ENCODE assay signal across 18 mouse cellular contexts in genomic region chr7:113216152-113216551, GRCm38 (mm10). TPM values are rescaled to one million over a fixed set of nuclear protein-coding genes. Genes with fewer than 3 reads are reported as not detected.
DNase-seq lines count a peak whose midpoint lies in the region; ATAC-seq and TF ChIP-seq lines count a peak whose summit lies in the region.
"Had no signal": no experiment of that assay in that cellular context is flagged by ENCODE, and none has a peak within 500 bp of the region (broad histone marks: within the 10 kb centered on the region; RNA-seq: fewer than 3 reads in every experiment).

No protein-coding gene starts in this region.

- TF ChIP-seq POLR2A in heart, adult 2 months (IDR thresholded peaks at IDR 0.05; ENCODE audit: insufficient read depth, low read depth, low read length), result no peak

- no peak for ATAC-seq in forebrain, embryonic 13.5 days
- ATAC-seq in inflammation-experienced regulatory T-cells, adult 6 months, result no peak
- ATAC-seq: forebrain, embryonic 14.5 days; intestine, postnatal 0 days; midbrain, embryonic 13.5 days had no signal

- H3K4me1 ChIP-seq in heart, adult 2 months (ENCODE audit: control insufficient read depth, insufficient read depth, low read length), result peaks cover 8% of the 10 kb centered on the region
- H3K4me1 ChIP-seq in forebrain, embryonic 13.5 days, result peaks cover 26% of the 10 kb centered on the region
- H3K4me1 ChIP-seq: limb, embryonic 12.5 days had no signal

- peak overlapping the region; percentile 24; the same call in 1 of the 2 replicates for H3K27ac ChIP-seq in heart, adult 2 months
- H3K27ac ChIP-seq in forebrain, embryonic 13.5 days, result no peak overlapping the region
- H3K27ac ChIP-seq: hindbrain, embryonic 12.5 days; kidney, postnatal 0 days; limb, embryonic 12.5 days; liver, embryonic 14.5 days; midbrain, embryonic 13.5 days had no signal

- H3K4me3 ChIP-seq in heart, adult 2 months, result no peak overlapping the region
- no peak overlapping the region for H3K4me3 ChIP-seq in forebrain, embryonic 13.5 days
- H3K4me3 ChIP-seq: hindbrain, embryonic 12.5 days; limb, embryonic 12.5 days; midbrain, embryonic 13.5 days had no signal

- no peak for TF ChIP-seq EP300 in heart, adult 2 months (IDR thresholded peaks at IDR 0.05; ENCODE audit: insufficient read depth, low read depth, low read length)

- peak; percentile 53 to 75 for DNase-seq in adrenal gland, adult (ENCODE audit: inconsistent age in 2 of 2, low spot score in 1 of 2)
- DNase-seq in adrenal gland, adult 8-10 months, result no peak
- peak in 1 of 2 experiments; percentile 30 for DNase-seq in heart, adult 2 months
- DNase-seq in heart, adult 8-10 months (ENCODE audit: low spot score), result no peak
- peak; percentile 39 to 57 for DNase-seq in right cerebral cortex, postnatal 10 days (ENCODE audit: low spot score in 2 of 2)
- no peak for DNase-seq in right cerebral cortex, postnatal 25 days
- DNase-seq: cerebellum, adult 9-11 months; embryo, embryonic 11 days; thymus, adult 2 months had no signal

- H3K27me3 ChIP-seq in heart, adult 2 months (ENCODE audit: control insufficient read depth, insufficient read depth, low read length), result no peaks in the 10 kb centered on the region
- peaks cover 12% of the 10 kb centered on the region for H3K27me3 ChIP-seq in forebrain, embryonic 13.5 days

- H3K9me3 ChIP-seq in forebrain, embryonic 13.5 days (replicated peaks), result no peaks in the 10 kb centered on the region
- H3K9me3 ChIP-seq: hindbrain, embryonic 12.5 days; limb, embryonic 12.5 days; midbrain, embryonic 13.5 days had no signal

- peaks cover 4% of the 10 kb centered on the region for H3K79me2 ChIP-seq in heart, adult 2 months (replicated peaks; ENCODE audit: control insufficient read depth, insufficient read depth, low read length)

- 33% methylated on average over 8 of the region's 8 CpGs for WGBS in heart, adult 2 months
- WGBS in forebrain, embryonic 13.5 days, result 72% methylated on average over 8 of the region's 8 CpGs

- TF ChIP-seq CTCF in heart, adult 2 months (IDR thresholded peaks at IDR 0.05), result no peak

- H3K36me3 ChIP-seq in heart, adult 2 months (ENCODE audit: control insufficient read depth, insufficient read depth, low read length), result no peaks in the 10 kb centered on the region
- no peaks in the 10 kb centered on the region for H3K36me3 ChIP-seq in forebrain, embryonic 13.5 days (ENCODE audit: poor library complexity, severe bottlenecking)
- H3K36me3 ChIP-seq: hindbrain, embryonic 12.5 days; limb, embryonic 12.5 days; midbrain, embryonic 13.5 days had no signal

- H3K4me2 ChIP-seq in forebrain, embryonic 13.5 days, result no peak overlapping the region
- H3K4me2 ChIP-seq: hindbrain, embryonic 12.5 days; limb, embryonic 12.5 days; midbrain, embryonic 13.5 days had no signal

- intact Hi-C loops in heart, adult 2 months (cut with DNase I), result no loop called here

- no peak overlapping the region for H3K9ac ChIP-seq in heart, adult 2 months (ENCODE audit: low read depth, low read length)
- no peak overlapping the region for H3K9ac ChIP-seq in forebrain, embryonic 13.5 days
- H3K9ac ChIP-seq: hindbrain, embryonic 12.5 days; limb, embryonic 12.5 days; liver, embryonic 14.5 days; midbrain, embryonic 13.5 days had no signal

RNA-seq across cellular contexts. Expression of gene Arntl, which starts 8.9 kb away (rescaled TPM):
- 10 to 100 TPM in 3 of 4 experiments, 1 to 10 TPM in 1; 9.9 to 16.1 (median 11.2) TPM for total RNA-seq in adrenal gland, adult 8-10 months (2022)
- 10 to 100 TPM in 1 of 2 experiments, 1 to 10 TPM in 1; 7.2 to 26.7 TPM for total RNA-seq in heart, adult 2 months (2021)
- 6.6 and 17.1 TPM in 2 replicates for polyA plus RNA-seq in heart, adult 2 months (2012; rRNA removed)
- total RNA-seq in heart, adult 8-10 months (2022), result 1 to 10 TPM; 2.6 to 8.9 (median 3.5) TPM
- polyA plus RNA-seq in forebrain, embryonic 13.5 days (2015; fragmentation: Nextera tagmentation; extraction: Ambion mirVana), result 9.5 and 10.1 TPM in 2 replicates
- polyA plus RNA-seq in inflammation-experienced regulatory T-cells, adult 6 months (2017; shearing (Covaris generic)), result 10 to 100 TPM; 20.7 to 36.9 (median 30.1) TPM

Comparison
In these comparisons a context has a peak if more than half of its experiments do, and no peak if none do; other contexts are left out.
1. DNase-seq: peak in adrenal gland, adult (2 of 2) and right cerebral cortex, postnatal 10 days (2 of 2); none in adrenal gland, adult 8-10 months (single experiment), heart, adult 8-10 months (single experiment) and right cerebral cortex, postnatal 25 days (single experiment).